Mouse (Mus musculus) embryonic facial prominence, embryonic 11.5 days (tissue): ENCODE measurements around the gene Lrrc3c. TPM values are rescaled to one million over a fixed set of nuclear protein-coding genes. Genes with fewer than 3 reads are reported as not detected.

Source experiments
- ATAC-seq: fragments of 200-750 bp; cut with Nextera tagmentation; replicated peaks from 2 replicates; pipeline ENCODE4 v1.8.0; 2017; ENCODE audit warnings: low read depth; ENCODE audit not compliant: insufficient number of reproducible peaks, low FRiP score, low TSS enrichment
- DNase-seq: peaks from one replicate; pipeline ENCODE4 v3.0.0-alpha.2; 2015; ENCODE audit warnings: low spot score
- H3K27ac ChIP-seq: fragments of 300-500 bp; sonication (generic); replicated peaks from 2 replicates; pipeline ENCODE4 v1.5.1; 2014; ENCODE audit warnings: mild to moderate bottlenecking, low read depth, low read length, control low read depth
- H3K27me3 ChIP-seq: fragments of 300-500 bp; sonication (generic); 2 replicates; pipeline ENCODE4 v1.6.1; 2014; ENCODE audit warnings: mild to moderate bottlenecking, low read length, moderate library complexity, mixed read lengths; ENCODE audit not compliant: control insufficient read depth, insufficient read depth
- H3K36me3 ChIP-seq: fragments of 300-500 bp; sonication (generic); replicated peaks from 2 replicates; pipeline ENCODE4 v1.6.1; 2014; ENCODE audit warnings: low read depth, mild to moderate bottlenecking, low read length, moderate library complexity, mixed read lengths; ENCODE audit not compliant: control insufficient read depth, insufficient read depth
- H3K4me1 ChIP-seq: fragments of 300-500 bp; sonication (generic); 2 replicates; pipeline ENCODE4 v1.6.1; 2014; ENCODE audit warnings: low read length, mixed read lengths; ENCODE audit not compliant: control insufficient read depth, insufficient read depth
- H3K4me2 ChIP-seq: fragments of 300-500 bp; sonication (generic); 2 replicates; pipeline ENCODE4 v1.6.1; 2014; ENCODE audit warnings: low read depth, mild to moderate bottlenecking, control low read depth, low read length, moderate library complexity
- H3K4me3 ChIP-seq: fragments of 300-500 bp; sonication (generic); 2 replicates; pipeline ENCODE4 v1.5.1; 2014; ENCODE audit warnings: low read depth, low read length, control low read depth
- H3K9ac ChIP-seq: fragments of 300-500 bp; sonication (generic); replicated peaks from 2 replicates; pipeline ENCODE4 v1.6.1; 2014; ENCODE audit warnings: mild to moderate bottlenecking, control low read depth, low read length
- H3K9me3 ChIP-seq: fragments of 300-500 bp; sonication (generic); replicated peaks from 2 replicates; pipeline ENCODE4 v1.6.1; 2016; ENCODE audit warnings: mild to moderate bottlenecking, low read length, inconsistent platforms, mixed read lengths; ENCODE audit not compliant: control insufficient read depth
- WGBS: fragments of 180-500 bp; shearing (Covaris S2); extraction: QIAGEN DNeasy Blood & Tissue Kit; methylation state at CpG from one replicate; pipeline ENCODE4 v1.1.7; 2014; 5-methylcytosine and 5-hydroxymethylcytosine counted together
- polyA plus RNA-seq: library from polyadenylated mRNA; unstranded; fragments of >200 nt; fragmentation: Nextera tagmentation; extraction: Ambion mirVana; gene quantifications from 2 replicates; pipeline ENCODE4 v1.2.1, GENCODE M21; 2014

Gene Lrrc3c
- polyA plus RNA-seq, 1 experiment from 2014 or later = not detected

DNA sequence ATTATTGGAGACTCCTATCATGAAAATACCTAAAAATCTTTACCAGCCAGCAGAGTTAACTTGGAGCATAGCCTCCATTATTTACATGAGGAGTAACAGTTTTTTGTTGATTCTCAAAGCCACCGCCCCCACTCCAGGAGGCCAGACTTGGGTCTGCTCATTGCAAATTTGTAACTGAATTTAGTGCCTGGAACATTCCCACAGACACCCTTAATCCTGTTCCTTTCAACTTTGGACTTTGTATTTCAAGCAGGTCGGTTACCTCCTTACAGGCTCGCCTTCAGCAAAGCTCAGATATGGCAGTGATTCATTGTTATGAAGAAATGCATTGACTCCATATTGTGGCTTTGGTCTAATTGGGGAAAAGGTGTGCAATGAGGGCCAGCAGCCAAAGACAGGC lies 46.7 kb downstream of the Lrrc3c start:
- Histone ChIP-seq H3K9me3 (no peaks in the 10 kb centered on the region), H3K4me2 (no peak overlapping the region), H3K4me3 (no peak overlapping the region), H3K27ac (no peak overlapping the region), H3K27me3 (no peaks in the 10 kb centered on the region), H3K36me3 (no peaks in the 10 kb centered on the region), H3K9ac (no peak overlapping the region), H3K4me1 (no peaks in the 10 kb centered on the region)
- ATAC-seq (no peak), DNase-seq (no peak)
- 84% methylated on average over 3 of the region's 3 CpGs for WGBS

DNA sequence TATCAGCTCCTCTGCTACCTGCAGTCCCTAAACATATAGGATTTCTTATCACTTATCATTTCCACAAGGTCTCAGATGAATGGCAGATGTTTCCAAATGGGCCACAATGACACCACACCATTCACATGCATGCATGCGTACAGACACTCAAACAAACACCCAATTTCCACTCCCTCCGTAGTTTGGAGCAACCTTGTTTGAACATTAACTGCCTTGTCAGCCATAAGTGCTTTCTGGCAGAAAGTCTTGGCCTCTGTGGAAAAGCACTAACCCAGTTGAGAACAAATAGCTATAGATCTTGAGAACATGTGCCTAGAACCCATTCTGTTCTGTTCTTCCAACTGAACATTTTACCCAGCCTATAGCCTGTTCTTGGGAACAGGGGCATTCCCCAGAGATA lies 47.9 kb downstream of the Lrrc3c start:
- DNase-seq (no peak), ATAC-seq (no peak)
- Histone ChIP-seq H3K4me1 (no peaks in the 10 kb centered on the region), H3K9me3 (no peaks in the 10 kb centered on the region), H3K27ac (no peak overlapping the region), H3K4me3 (no peak overlapping the region), H3K36me3 (no peaks in the 10 kb centered on the region), H3K27me3 (no peaks in the 10 kb centered on the region), H3K9ac (no peak overlapping the region), H3K4me2 (no peak overlapping the region)
- WGBS = 75% methylated on average over 2 of the region's 2 CpGs

DNA sequence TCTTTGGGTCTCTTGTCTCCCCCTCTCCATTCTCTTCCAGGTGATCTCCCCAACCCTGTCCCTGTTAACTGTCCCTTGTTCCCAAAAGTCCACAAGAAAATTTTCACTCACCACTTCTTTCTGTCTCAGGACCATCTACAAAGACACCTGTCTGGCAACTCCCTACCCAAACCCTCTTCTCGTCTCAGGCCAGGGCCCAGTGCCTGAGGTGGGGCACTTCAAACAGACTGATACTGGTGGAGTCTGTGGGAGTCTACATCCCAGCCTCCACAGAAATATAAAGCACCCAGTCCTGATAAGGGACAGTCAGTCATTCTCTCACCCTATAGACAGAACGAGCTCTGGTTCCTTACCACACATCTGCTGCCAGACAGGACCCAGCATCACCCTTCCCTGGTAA lies 48.4 kb downstream of the Lrrc3c start, which contains the start of gene Gsdma2:
Gene Gsdma2, plus strand, starts transcription at position 301 of the 400 bp plus-strand sequence.
- DNase-seq (no peak), ATAC-seq (no peak)
- H3K27ac ChIP-seq = no peak within 1 kb of the TSS
- no peaks in the 10 kb centered on the region for H3K27me3 ChIP-seq
- H3K9ac ChIP-seq = no peak within 1 kb of the TSS
- no peak within 1 kb of the TSS for H3K4me2 ChIP-seq
- no peaks in the 10 kb centered on the region for H3K36me3 ChIP-seq
- H3K4me1 ChIP-seq = no peaks in the 10 kb centered on the region
- H3K4me3 ChIP-seq = no peak within 1 kb of the TSS
- 64% methylated on average over 2 of the region's 2 CpGs for WGBS
- H3K9me3 ChIP-seq = no peaks in the 10 kb centered on the region

Other genes with a start within 250 kb of the Lrrc3c start
- gene Ppp1r1b, start 249.9 kb upstream of the Lrrc3c start, polyA plus RNA-seq = 0.24 and 0.31 TPM in 2 replicates
- 31.1 and 33.8 TPM in 2 replicates for gene Stard3, start 239.9 kb upstream of the Lrrc3c start, polyA plus RNA-seq
- 0.29 and 0.46 TPM in 2 replicates for gene Tcap, start 214.5 kb upstream of the Lrrc3c start, polyA plus RNA-seq
- 0.18 and 0.24 TPM in 2 replicates for gene Pnmt, start 211.8 kb upstream of the Lrrc3c start, polyA plus RNA-seq
- 6.0 and 6.5 TPM in 2 replicates for gene Pgap3, start 197.8 kb upstream of the Lrrc3c start, polyA plus RNA-seq
- 26.5 and 30.8 TPM in 2 replicates for gene Erbb2, start 185.8 kb upstream of the Lrrc3c start, polyA plus RNA-seq
- gene Mien1, start 159.3 kb upstream of the Lrrc3c start, polyA plus RNA-seq = 89.3 and 95.6 TPM in 2 replicates
- gene Grb7, start 151.9 kb upstream of the Lrrc3c start, polyA plus RNA-seq = 8.1 and 8.5 TPM in 2 replicates
- gene Ikzf3, start 52.3 kb upstream of the Lrrc3c start, polyA plus RNA-seq = 0.07 TPM in 1 of 2 replicates, not detected in the other
- gene Zpbp2, start 47.2 kb upstream of the Lrrc3c start, polyA plus RNA-seq = 0.24 TPM in 1 of 2 replicates, not detected in the other
- gene Ormdl3, start 10.9 kb upstream of the Lrrc3c start, polyA plus RNA-seq = 8.0 and 9.3 TPM in 2 replicates
- gene Gm12355, start 27.4 kb downstream of the Lrrc3c start, polyA plus RNA-seq = 0.83 and 1.2 TPM in 2 replicates
- not detected in 2 replicates for gene Gsdma3, start 28.1 kb downstream of the Lrrc3c start, polyA plus RNA-seq
- not detected in 2 replicates for gene Gsdma2, start 48.5 kb downstream of the Lrrc3c start, polyA plus RNA-seq
- 0.07 TPM in 1 of 2 replicates, not detected in the other for gene Gsdma, start 66.1 kb downstream of the Lrrc3c start, polyA plus RNA-seq
- 141 and 153 TPM in 2 replicates for gene Psmd3, start 84.3 kb downstream of the Lrrc3c start, polyA plus RNA-seq
- not detected in 2 replicates for gene Csf3, start 103.0 kb downstream of the Lrrc3c start, polyA plus RNA-seq
- gene Med24, start 131.1 kb downstream of the Lrrc3c start, polyA plus RNA-seq = 54.8 and 55.1 TPM in 2 replicates
- gene Thra, start 142.3 kb downstream of the Lrrc3c start, polyA plus RNA-seq = 19.7 and 20.3 TPM in 2 replicates
- 0.69 and 1.2 TPM in 2 replicates for gene Nr1d1, start 177.0 kb downstream of the Lrrc3c start, polyA plus RNA-seq
- 20.2 and 22.0 TPM in 2 replicates for gene Msl1, start 197.2 kb downstream of the Lrrc3c start, polyA plus RNA-seq
- gene Casc3, start 206.6 kb downstream of the Lrrc3c start, polyA plus RNA-seq = 41.9 and 44.3 TPM in 2 replicates
- 1.1 TPM in 2 replicates for gene Rapgefl1, start 238.5 kb downstream of the Lrrc3c start, polyA plus RNA-seq